Mouse (Mus musculus) 416B (cell line): ENCODE measurements around the gene Rfx4.
A peak's percentile ranks its signal among the peaks of the same experiment; 100 is the strongest.

Source experiments
- DNase-seq: peaks from one replicate; pipeline ENCODE4 v3.0.0; 2011; ENCODE audit warnings: low read depth

Gene Rfx4

GRCm38 (mm10) chr10:84867577-84867976, 111.7 kb downstream of the Rfx4 start:
- DNase-seq: no peak

DNA sequence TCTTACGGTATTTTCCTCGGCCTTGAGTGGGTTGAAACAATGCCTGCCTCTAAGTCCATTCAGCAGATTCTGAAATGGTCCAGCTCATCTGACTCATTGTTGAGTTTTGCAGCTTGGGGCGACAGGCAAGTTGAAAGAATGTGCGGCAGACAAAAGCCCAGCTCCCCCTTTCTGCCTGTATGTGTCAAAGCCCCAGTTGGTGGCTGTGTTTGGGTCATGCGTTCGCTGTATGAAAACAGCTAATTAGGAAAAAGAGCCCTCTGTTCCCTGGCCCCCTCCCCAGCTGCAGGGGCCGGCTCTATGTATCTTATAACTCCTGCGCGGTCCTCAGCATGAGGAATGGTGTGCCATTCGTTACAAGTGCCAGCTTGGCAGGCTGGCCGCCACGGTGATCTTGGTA, 115.4 kb downstream of the Rfx4 start:
- DNase-seq: no peak

DNA sequence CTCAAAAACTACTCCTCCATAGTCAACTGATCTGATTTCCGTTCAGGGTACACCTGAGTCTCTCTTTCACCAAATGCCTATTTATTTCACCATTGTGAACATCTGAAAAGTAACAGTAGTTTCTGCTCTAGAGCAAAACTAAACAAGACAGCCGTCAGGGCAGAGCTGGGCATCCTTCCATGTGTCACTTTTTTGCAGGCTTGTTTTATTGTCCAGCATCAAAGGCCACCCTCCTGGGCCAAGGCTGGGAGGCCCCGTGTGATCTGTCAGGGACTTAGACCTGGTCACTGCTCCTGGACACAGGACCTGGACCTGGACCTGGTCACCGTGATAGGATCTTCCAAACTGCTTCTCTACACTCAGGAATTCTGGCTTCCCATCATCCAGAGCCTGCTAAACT, 116.1 kb downstream of the Rfx4 start:
- no peak for DNase-seq

GRCm38 (mm10) chr10:84879823-84880571, 124.1 kb downstream of the Rfx4 start:
- no peak for DNase-seq

DNA sequence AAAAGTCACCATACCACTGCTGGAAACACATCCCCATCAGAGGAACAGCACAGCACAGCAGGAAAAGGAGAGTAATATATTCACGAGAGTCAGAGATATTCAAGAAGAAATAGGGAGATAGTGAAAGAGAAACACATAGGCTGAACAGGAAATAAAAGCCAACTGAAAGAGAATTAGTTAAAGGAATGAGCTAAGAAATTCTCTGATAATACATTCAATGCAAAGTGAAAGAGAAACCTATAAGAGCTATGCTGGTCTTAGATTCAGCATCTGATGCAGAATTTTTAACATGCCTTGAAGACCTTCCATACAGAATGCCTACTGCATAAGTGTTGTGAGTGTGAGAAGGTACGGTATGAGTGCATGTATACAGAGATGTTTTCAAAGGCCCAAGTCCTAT, 126.7 kb downstream of the Rfx4 start:
- DNase-seq: no peak

DNA sequence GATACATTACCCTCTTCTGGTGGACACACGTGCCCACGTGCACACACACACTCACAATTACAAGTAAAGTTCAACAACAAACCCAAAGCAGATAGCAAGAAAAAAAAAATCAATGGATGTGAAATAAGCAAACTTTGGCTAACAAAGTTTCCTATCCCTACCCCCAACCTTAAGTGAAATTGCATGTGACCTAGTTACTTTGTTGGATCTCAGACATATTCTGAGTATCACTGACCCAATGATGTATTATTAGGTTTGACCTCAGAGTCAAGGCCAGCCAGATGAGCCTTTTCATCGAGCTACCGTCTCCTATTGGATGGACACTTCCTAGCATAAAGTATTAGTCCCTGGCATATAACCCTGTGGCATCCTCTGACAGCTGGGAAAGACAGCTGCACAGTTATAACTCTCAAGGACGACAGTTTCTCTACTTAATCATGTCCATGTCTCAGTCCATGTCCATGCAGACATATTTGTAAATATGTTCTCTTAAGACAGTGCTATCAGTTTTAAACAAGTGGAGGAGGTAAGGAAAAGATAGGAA, 129.6 kb downstream of the Rfx4 start:
- DNase-seq: no peak

DNA sequence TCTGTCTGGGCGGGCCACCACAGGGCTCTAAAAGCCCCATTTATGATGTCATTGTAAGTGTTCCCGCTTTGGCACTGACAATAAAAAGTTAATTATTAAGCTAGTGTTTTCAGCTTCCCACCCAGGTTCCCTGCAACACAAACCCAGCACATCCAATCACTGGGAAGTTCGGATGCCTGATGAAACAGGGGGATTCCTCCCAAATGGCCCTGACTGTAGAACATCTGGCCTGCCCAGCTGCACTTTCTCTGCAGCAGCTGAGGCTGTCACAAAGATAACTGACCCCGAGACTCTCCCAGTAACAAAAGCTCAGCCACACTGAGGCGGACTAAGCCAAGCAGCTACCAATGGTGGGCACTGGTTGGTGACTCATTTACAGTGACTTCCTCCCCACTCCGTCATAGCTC, 130.4 kb downstream of the Rfx4 start:
- peak; percentile 75 for DNase-seq

DNA sequence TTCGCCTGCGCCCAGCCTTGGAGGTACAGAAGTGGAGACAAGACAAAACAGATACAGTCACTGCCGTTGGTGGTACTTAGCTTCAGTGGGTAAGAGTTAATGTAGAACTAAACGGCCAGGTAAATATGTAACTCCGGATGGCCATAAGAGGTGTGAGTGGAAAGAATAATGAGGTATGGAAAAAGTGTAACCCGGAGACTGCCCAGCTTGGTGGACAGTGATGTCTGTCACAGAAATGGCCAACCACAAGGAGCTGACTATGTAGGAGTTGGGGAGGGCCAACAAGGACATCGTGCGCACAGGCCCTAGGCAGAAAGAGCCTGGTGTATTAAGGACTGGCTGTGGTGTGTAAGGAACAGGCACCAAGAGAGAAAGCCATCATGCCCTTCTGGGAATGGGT, 130.9 kb downstream of the Rfx4 start:
- no peak for DNase-seq

DNA sequence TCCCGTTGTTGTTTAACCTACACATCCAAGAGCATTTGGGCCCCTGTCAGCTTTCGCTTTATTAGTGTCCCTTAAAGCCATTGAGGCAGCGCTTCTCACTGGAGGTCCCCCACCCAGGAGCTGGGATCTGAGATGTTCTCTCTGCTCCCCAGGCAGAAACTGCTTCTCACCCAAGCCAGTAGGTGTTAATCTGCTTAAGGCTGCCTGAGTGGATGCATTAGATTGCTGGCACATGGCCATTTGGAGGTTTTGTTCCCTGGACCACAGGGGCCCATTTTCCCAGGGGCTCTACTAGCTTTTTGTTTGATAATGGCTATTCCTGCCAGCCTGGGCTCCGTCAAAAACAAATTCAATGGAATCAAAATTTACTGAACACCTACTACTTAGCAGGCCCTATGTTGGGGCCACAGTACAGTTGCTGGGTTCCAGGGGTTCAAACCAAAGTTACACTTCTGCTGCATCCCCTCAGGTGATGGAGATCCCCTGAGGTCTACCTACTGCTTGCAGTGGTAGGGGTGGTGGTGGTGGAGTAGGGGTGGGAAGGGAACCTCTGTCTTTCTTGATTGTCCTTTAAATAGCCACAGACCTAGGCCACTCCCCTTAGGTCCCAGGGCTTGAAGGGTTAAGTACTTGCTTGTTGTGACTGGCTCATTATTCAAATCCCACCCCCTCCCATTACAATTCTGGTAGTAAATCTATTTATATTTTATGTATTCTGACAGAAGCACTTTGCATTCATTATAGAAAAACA, 133.4 kb downstream of the Rfx4 start:
- no peak for DNase-seq

GRCm38 (mm10) chr10:84895810-84896358, 140.0 kb downstream of the Rfx4 start:
- no peak for DNase-seq

GRCm38 (mm10) chr10:84896941-84897930, 141.4 kb downstream of the Rfx4 start:
- DNase-seq: no peak

DNA sequence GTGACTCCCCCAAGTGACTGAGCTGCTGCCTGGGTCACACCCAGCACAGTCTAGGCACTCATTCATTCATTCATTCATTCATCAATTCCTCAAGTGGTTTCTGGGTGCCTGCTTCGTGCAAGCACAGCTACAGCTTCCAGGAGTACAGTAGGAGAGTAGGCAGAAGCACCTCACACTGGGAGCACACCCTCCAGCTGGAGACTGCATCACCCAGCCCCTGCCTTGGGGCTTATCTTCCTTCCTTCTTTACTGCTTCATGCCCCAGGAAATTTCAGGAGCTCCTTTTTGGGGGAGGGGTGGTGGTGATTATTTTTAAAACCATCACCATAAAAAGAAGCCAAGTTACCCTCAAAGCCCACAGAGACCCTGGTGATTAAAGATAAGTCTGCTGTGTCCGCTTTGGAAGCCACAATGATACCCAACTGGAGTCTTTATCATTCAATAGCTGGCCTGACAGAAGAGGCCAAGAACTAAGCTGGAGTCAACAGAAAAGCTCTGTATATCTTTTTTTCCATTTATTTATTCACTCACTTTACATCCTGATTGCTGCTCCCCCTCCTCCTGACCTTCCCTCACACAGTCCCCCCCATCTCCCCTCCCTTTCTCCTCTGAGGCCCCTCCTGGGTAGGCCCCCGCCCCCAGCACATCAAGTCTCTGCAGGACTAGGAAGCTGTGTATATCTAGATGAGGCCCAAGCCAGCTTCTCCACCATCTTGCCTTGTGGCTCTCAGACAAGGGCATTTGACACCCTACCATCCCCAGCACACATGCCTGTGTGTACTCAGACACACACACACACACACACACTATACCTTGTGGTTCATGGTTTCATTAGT, 142.5 kb downstream of the Rfx4 start:
- DNase-seq: peak; percentile 82

- no peak for DNase-seq
Measured at GRCm38 (mm10) chr10:84901676-84902075, 145.8 kb downstream of the Rfx4 start.

DNA sequence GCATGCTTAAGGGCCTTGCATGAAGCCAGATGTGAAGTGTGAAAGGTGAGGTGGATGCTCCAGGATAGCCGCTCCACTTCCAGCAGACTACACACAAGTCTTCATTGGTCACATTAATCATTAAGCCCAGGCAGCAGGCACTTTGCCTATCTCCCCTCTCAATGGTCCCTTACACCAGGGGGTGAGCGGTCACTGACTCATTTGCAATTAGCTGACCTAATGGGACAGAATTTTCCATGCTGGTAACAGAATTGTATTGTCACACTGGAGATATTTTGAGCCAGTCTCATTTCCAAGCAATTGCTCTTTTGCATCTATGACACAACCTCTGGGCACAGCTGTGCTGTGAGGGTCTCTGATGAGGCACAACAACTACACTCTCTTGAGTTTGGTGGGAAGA, 146.4 kb downstream of the Rfx4 start:
- DNase-seq: no peak

- no peak for DNase-seq
Measured at GRCm38 (mm10) chr10:84903307-84903706, 147.4 kb downstream of the Rfx4 start.

- DNase-seq: no peak
Measured at GRCm38 (mm10) chr10:84903742-84904141, 147.9 kb downstream of the Rfx4 start.

DNA sequence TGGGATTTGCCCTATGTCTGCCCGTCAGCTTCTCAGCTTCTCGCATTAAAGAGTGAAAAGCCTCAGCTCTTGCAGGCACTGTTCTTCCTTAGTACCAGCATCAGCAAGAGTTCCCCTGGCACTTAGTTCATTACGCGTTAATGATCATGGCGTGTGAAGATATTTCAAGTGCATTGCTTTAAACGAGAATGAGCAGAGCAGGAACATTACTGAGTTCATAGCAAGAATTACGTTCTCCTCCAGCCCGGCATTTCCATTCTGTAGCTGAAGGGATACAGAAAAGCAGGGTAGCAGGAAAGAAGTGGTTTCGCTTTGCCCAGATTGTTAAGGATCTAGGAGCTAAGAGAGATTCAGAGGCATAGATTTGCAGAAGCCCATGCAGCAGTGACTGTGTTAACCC, 151.0 kb downstream of the Rfx4 start:
- DNase-seq: no peak

- DNase-seq: no peak
Measured at GRCm38 (mm10) chr10:84908006-84908405, 152.1 kb downstream of the Rfx4 start.

GRCm38 (mm10) chr10:84908471-84908870, 152.6 kb downstream of the Rfx4 start:
- no peak for DNase-seq

DNA sequence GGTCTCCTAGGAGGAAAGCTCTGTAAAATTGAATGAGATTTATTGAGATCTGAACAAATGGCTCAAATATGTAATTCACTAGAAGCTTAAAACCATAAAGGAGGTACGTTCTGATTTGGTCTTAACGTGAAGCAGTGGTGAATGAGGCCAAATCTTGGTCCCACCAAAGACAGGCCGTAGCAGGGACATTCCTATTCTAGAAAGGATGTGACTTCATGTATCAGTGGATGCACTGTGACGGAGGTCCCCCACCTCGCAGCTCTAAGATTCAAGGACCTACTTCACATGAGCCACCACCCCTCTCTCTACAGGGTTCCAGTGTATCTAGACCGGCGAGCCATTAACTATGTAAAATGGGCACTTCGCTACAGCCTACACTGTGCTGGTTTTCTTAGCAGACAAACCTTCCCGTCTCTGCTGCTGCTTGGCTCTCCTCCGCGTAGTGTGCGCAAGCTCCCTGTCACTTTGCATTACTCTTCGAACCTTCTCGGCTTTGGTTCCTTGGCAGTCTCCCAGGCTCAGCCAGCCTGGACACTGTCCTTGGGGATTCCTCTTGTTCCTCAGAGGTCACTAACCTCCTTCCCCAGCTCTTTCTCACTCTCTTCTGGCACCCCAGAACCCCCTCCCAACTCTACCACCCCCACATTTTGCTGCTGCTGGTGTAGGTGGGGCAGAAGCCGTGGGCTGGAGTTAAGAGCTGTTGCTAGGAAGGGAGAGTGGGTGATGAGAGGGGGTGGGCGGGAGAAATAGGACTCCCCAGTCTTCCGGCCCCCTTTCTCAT, 153.3 kb downstream of the Rfx4 start:
- DNase-seq: no peak
